Mouse (Mus musculus): ENCODE data around the gene Ubd. TPM values are rescaled to one million over a fixed set of nuclear protein-coding genes. Genes with fewer than 3 reads are reported as not detected.

Gene Ubd
- 0.54 and 3.7 TPM in 2 replicates for polyA plus RNA-seq (2012; rRNA removed; ENCODE audit: low replicate concordance)

DNA sequence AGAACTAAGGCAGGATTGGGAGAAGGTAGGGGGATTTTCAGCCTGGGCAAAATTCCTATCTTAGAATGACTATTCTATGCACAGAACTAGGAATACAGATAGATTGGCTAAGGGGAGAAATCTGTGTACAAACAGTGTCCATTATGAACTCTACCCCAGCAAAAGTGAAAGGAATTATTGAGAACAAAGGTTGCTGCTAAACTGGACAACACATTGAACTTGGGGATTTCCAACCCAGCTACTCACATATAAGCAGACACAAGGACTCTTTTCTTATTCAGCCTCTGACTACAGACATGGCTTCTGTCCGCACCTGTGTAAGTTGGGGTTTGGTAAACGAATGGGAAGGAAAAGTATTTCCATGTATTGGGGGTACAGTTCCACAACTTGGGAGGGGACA is at the start of gene Ubd:
Gene Ubd (plus strand): TSS at position 237 of the 400 bp plus-strand sequence.

DNA sequence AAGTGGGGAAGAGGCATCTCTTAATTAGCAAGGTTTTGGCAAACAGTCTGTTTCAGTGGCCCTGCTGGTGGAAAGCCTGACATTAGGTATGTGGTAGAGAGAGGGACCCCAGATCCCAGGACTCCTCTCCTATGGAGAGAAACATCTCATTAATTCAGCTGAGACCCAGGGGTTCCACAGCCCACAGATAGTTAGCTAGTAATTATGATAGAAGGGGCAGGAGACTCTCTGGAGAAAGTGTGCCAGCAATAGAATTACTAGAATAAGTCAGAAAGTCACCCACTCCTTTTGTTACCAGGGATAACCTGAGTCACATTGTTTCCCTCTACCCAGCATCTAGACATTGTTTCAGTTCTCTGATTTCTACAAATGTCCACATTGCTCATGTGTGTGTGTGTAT is 32.3 kb upstream of the Ubd start, which contains the start of gene Olfr93:
Gene Olfr93 (minus strand): TSS at position 101 of the 400 bp plus-strand sequence.

DNA sequence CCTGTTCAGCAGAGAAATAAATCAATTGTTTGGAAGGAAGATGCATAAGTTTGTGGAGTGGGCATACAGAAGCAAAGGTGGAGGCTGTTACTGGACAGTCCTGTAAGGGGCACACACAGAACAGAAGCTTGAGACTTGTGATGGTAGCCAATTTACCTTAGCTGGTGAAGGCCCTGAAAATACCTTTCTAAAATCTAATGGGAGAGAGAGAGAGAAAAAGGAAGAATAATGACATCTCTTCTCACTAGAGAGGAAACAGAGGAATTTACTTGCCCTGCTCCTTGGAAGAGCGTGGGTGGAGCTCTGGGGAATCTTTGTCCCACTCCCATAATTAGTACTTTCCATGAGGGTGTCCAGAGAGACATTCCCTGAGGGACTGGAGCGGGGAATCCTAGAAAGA is 7.2 kb downstream of the Ubd start, which contains the start of gene Olfr94:
Gene Olfr94 (minus strand): TSS at position 101 of the 400 bp plus-strand sequence.

GRCm38 (mm10) chr17:37213018-37213417 is 19.3 kb downstream of the Ubd start, which contains the start of gene Olfr95:
TSS of gene Olfr95 (minus strand) at chr17:37213118.

DNA sequence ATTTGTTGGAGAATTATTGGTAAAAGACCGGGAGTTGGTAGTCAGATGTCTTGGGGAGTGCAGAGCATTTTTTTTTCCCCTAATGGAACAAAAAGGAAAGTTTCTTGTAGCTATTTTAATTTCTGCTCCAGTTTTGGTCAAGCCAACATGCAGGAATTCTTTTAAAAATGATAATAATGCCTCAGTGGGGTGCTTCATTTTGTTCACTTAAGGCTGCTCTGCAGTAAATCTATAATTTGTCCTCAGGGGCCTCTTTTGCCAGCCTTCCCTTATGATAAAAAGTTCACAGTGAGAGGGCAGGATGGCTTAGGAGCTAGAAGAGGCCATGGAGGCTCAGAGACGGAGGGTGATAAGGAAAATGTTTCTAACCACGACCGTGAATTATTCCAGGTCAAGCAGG is 26.2 kb downstream of the Ubd start, which contains the start of gene Olfr96:
Gene Olfr96 (plus strand): TSS at position 301 of the 400 bp plus-strand sequence.

DNA sequence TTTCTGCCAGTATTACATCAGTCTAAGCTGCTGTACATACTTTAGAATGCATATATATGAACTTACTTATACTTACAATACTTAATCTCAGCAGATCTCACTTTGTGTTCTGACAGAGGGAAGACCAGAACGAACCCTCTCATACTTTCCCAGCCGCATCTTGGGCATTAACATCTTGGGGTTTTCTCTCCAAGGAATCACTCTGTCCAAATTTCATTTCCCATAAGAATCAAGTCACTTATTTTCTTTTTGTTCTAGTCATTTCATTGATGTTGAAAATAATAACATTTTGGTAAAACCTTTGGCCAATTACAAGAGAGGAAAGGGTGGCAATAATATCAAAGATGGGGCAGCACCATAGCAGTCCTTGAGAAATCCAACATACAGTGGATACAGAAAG is 43.5 kb downstream of the Ubd start, which contains the start of gene Olfr97:
Gene Olfr97 (minus strand): TSS at position 101 of the 400 bp plus-strand sequence.

Other genes with a start within 250 kb of the Ubd start
- 34.2 and 43.5 TPM in 2 replicates for gene Ppp1r11, start 242.2 kb upstream of the Ubd start, polyA plus RNA-seq (2012; rRNA removed; ENCODE audit: low replicate concordance)
- 25.6 and 47.3 TPM in 2 replicates for gene Znrd1, start 235.3 kb upstream of the Ubd start, polyA plus RNA-seq (2012; rRNA removed; ENCODE audit: low replicate concordance)
- gene Znrd1as, start 235.3 kb upstream of the Ubd start, polyA plus RNA-seq (2012; rRNA removed; ENCODE audit: low replicate concordance): 2.5 and 4.2 TPM in 2 replicates
- gene 2410137M14Rik, start 212.7 kb upstream of the Ubd start, polyA plus RNA-seq (2012; rRNA removed; ENCODE audit: low replicate concordance): 0.19 TPM in 1 of 2 replicates, not detected in the other
- gene H2-M5, start 204.4 kb upstream of the Ubd start, polyA plus RNA-seq (2012; rRNA removed; ENCODE audit: low replicate concordance): 0.19 and 0.95 TPM in 2 replicates
- 7.8 and 20.5 TPM in 2 replicates for gene Zfp57, start 192.7 kb upstream of the Ubd start, polyA plus RNA-seq (2012; rRNA removed; ENCODE audit: low replicate concordance)
- gene Mog, start 170.5 kb upstream of the Ubd start, polyA plus RNA-seq (2012; rRNA removed; ENCODE audit: low replicate concordance): not detected in 2 replicates
- 30.9 and 71.8 TPM in 2 replicates for gene Gabbr1, start 147.9 kb upstream of the Ubd start, polyA plus RNA-seq (2012; rRNA removed; ENCODE audit: low replicate concordance)
- gene Olfr90, start 105.4 kb upstream of the Ubd start, polyA plus RNA-seq (2012; rRNA removed; ENCODE audit: low replicate concordance): not detected in 2 replicates
- gene Olfr91, start 95.6 kb upstream of the Ubd start, polyA plus RNA-seq (2012; rRNA removed; ENCODE audit: low replicate concordance): not detected in 2 replicates
- not detected in 2 replicates for gene Olfr92, start 73.8 kb upstream of the Ubd start, polyA plus RNA-seq (2012; rRNA removed; ENCODE audit: low replicate concordance)
- gene Olfr93, start 32.4 kb upstream of the Ubd start, polyA plus RNA-seq (2012; rRNA removed; ENCODE audit: low replicate concordance): not detected in 2 replicates
- not detected in 2 replicates for gene Olfr94, start 7.1 kb downstream of the Ubd start, polyA plus RNA-seq (2012; rRNA removed; ENCODE audit: low replicate concordance)
- not detected in 2 replicates for gene Olfr95, start 19.2 kb downstream of the Ubd start, polyA plus RNA-seq (2012; rRNA removed; ENCODE audit: low replicate concordance)
- gene Olfr96, start 26.3 kb downstream of the Ubd start, polyA plus RNA-seq (2012; rRNA removed; ENCODE audit: low replicate concordance): not detected in 2 replicates
- gene Olfr97, start 43.4 kb downstream of the Ubd start, polyA plus RNA-seq (2012; rRNA removed; ENCODE audit: low replicate concordance): not detected in 2 replicates
- gene Olfr98, start 69.9 kb downstream of the Ubd start, polyA plus RNA-seq (2012; rRNA removed; ENCODE audit: low replicate concordance): not detected in 2 replicates
- gene H2-M3, start 76.3 kb downstream of the Ubd start, polyA plus RNA-seq (2012; rRNA removed; ENCODE audit: low replicate concordance): 11.0 and 14.5 TPM in 2 replicates
- gene Olfr99, start 89.6 kb downstream of the Ubd start, polyA plus RNA-seq (2012; rRNA removed; ENCODE audit: low replicate concordance): not detected in 2 replicates
- gene Olfr101, start 110.4 kb downstream of the Ubd start, polyA plus RNA-seq (2012; rRNA removed; ENCODE audit: low replicate concordance): not detected in 2 replicates
- not detected in 2 replicates for gene Olfr102, start 123.2 kb downstream of the Ubd start, polyA plus RNA-seq (2012; rRNA removed; ENCODE audit: low replicate concordance)
- not detected in 2 replicates for gene Olfr103, start 145.8 kb downstream of the Ubd start, polyA plus RNA-seq (2012; rRNA removed; ENCODE audit: low replicate concordance)
- gene Olfr104-ps, start 165.7 kb downstream of the Ubd start, polyA plus RNA-seq (2012; rRNA removed; ENCODE audit: low replicate concordance): not detected in 2 replicates
- gene Olfr105-ps, start 185.1 kb downstream of the Ubd start, polyA plus RNA-seq (2012; rRNA removed; ENCODE audit: low replicate concordance): not detected in 2 replicates
- gene Olfr106-ps, start 196.5 kb downstream of the Ubd start, polyA plus RNA-seq (2012; rRNA removed; ENCODE audit: low replicate concordance): not detected in 2 replicates
- not detected in 2 replicates for gene Olfr107, start 205.3 kb downstream of the Ubd start, polyA plus RNA-seq (2012; rRNA removed; ENCODE audit: low replicate concordance)